Mouse (Mus musculus) limb, embryonic 10.5 days (tissue): ENCODE measurements around the gene Ercc8. TPM values are rescaled to one million over a fixed set of nuclear protein-coding genes. Genes with fewer than 3 reads are reported as not detected.

Experiments used
- DNase-seq: peaks from one replicate; pipeline ENCODE4 v3.0.0-alpha.2; 2017; ENCODE audit warnings: low spot score
- H3K27ac ChIP-seq: fragments of 300-500 bp; sonication (generic); 2 replicates; pipeline ENCODE4 v1.5.1; 2016; ENCODE audit warnings: mild to moderate bottlenecking
- H3K27me3 ChIP-seq: fragments of 300-500 bp; sonication (generic); 2 replicates; pipeline ENCODE4 v1.6.1; 2016; ENCODE audit warnings: low read depth, mild to moderate bottlenecking; ENCODE audit not compliant: poor library complexity, severe bottlenecking
- H3K36me3 ChIP-seq: fragments of 300-500 bp; sonication (generic); 2 replicates; pipeline ENCODE4 v1.6.1; 2016; ENCODE audit warnings: mild to moderate bottlenecking, moderate library complexity
- H3K4me1 ChIP-seq: fragments of 300-500 bp; sonication (generic); 2 replicates; pipeline ENCODE4 v1.6.1; 2016
- H3K4me3 ChIP-seq: fragments of 300-500 bp; sonication (generic); 2 replicates; pipeline ENCODE4 v1.5.1; 2016; ENCODE audit warnings: mild to moderate bottlenecking, moderate library complexity
- H3K9me3 ChIP-seq: fragments of 300-500 bp; sonication (generic); replicated peaks from 2 replicates; pipeline ENCODE4 v1.6.1; 2016; ENCODE audit warnings: mild to moderate bottlenecking
- whole genome bisulfite sequencing: fragments of 180-500 bp; shearing (Covaris S2); methylation state at CpG from one replicate; pipeline ENCODE4 v1.1.7; 2016; 5-methylcytosine and 5-hydroxymethylcytosine counted together
- polyA plus RNA-seq: library from polyadenylated mRNA; unstranded; fragments of >200 nt; fragmentation: Nextera tagmentation; extraction: Ambion mirVana; gene quantifications from 2 replicates; pipeline ENCODE4 v1.2.1, GENCODE M21; 2016

Ercc8 gene
- polyA plus RNA-seq, 1 experiment from 2014 or later, result 27.3 TPM

DNA sequence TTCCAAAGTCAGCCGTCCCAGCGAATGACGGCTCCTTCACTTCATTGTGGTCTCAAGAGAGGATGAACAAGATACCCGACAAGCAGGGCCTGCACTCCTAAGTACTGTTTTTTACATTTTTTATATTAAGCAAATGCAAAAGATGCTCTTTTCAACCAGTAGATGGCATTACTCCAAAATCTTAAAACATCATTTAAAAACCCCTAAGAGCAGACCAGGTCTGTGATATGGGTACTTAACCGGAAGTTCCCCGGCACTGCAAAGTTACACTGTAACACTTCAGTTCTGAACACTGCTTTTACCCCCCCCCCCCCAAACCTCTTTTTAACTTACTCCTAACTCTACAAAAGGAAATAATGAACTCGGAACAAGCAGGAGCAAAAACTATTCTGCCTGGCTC, 29.5 kb upstream of the Ercc8 start:
- 83% methylated on average over 7 of the region's 7 CpGs for whole genome bisulfite sequencing
- Histone ChIP-seq H3K36me3 (no peaks in the 10 kb centered on the region), H3K27ac (no peak overlapping the region), H3K4me3 (no peak overlapping the region), H3K9me3 (no peaks in the 10 kb centered on the region), H3K4me1 (peaks cover 4% of the 10 kb centered on the region; the same call in 1 of the 2 replicates), H3K27me3 (no peaks in the 10 kb centered on the region)
- DNase-seq, result no peak

DNA sequence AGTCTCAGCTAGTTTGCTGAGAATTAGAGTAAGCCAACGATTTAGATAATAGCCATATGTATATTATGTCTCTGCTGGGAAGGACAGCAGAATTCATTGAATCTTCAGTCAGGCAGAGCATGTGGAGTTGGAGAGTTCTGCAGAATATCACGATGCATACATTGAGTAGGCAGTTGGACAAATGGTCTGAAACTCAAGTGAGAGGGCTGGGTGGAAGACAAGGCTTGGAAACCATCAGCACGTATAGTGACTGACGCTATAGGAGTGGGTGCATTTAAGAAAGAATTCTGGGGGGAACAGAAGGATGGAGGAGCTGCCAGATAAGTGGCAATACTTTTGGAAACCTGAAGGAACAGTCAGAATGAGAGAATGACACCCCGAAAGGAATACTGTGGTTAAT, 27.8 kb upstream of the Ercc8 start:
- Histone ChIP-seq H3K9me3 (no peaks in the 10 kb centered on the region), H3K4me1 (peaks cover 4% of the 10 kb centered on the region; the same call in 1 of the 2 replicates)

DNA sequence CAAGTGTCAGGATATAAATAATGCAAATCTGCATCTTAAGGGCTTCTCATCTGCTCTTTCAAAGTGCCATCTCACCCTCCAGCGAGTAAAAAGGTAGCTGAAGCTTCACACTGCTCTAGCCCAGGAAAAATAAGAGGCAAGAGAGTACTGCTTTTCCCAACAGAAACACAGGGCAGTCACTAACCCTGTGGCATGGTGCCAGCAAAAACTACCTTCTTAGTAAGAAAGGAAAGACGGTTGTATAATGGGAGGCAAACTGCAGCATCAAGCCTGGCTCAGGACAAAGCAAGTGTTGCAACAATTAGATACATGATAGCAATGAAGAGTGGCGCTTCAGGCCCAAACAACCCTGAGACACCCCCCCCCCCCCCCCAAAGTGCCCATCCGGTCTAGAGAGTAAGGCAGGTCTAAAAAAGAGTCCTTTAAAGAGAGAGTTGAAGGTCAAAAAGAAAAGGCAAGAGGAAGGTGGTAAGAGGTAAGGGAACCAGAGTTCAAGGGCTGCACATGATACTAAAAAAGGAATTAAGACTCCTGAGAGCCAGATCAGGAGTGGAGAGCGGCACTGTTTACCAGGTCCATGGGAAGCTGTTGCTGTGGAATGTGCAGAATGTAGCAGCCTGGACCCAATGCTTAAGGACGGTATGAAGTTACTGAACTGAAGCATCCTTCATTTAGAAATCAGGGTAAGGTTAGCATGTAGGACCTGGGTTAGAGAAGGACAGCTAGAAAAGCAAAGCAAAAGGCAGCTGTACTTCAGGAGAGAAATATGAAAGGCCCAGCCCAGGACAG, 26.3 kb upstream of the Ercc8 start:
- Histone ChIP-seq H3K4me3 (no peak overlapping the region), H3K4me1 (peaks cover 4% of the 10 kb centered on the region; the same call in 1 of the 2 replicates), H3K36me3 (no peaks in the 10 kb centered on the region), H3K27ac (no peak overlapping the region), H3K27me3 (no peaks in the 10 kb centered on the region), H3K9me3 (no peaks in the 10 kb centered on the region)
- DNase-seq, result no peak
- WGBS, result 76% methylated on average over 6 of the region's 6 CpGs

More for the DNA sequence above, 27.8 kb upstream of the Ercc8 start:
- no peaks in the 10 kb centered on the region for H3K27me3 ChIP-seq
- no peak for DNase-seq
- H3K27ac ChIP-seq, result no peak overlapping the region
- 94% methylated on average over 5 of the region's 5 CpGs for WGBS
- no peaks in the 10 kb centered on the region for H3K36me3 ChIP-seq
- no peak overlapping the region for H3K4me3 ChIP-seq

DNA sequence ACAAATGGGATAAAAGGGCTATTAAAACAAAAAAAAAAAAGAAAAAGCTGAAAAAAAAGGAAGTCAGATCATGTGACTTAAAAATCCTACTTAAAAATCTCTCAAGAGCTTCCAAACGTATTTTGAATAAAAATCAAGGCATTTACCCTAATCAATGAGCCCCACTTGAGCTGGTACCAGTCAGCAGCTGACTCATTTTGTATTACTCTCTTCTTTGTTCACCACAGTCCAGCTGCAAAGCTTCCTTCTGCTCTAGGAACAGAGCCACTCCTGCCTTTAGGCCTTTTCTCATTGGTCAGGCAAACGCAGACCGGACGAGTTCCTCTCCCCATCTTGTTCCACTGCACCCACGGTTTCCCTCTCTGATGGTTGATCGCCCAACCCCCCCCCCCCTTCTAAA, 22.9 kb upstream of the Ercc8 start:
- peaks cover 4% of the 10 kb centered on the region; the same call in 1 of the 2 replicates for H3K4me1 ChIP-seq
- no peaks in the 10 kb centered on the region for H3K27me3 ChIP-seq
- H3K27ac ChIP-seq, result no peak overlapping the region
- H3K9me3 ChIP-seq, result no peaks in the 10 kb centered on the region
- WGBS, result 87% methylated on average over 6 of the region's 6 CpGs
- no peak for DNase-seq
- H3K36me3 ChIP-seq, result no peaks in the 10 kb centered on the region
- H3K4me3 ChIP-seq, result no peak overlapping the region

DNA sequence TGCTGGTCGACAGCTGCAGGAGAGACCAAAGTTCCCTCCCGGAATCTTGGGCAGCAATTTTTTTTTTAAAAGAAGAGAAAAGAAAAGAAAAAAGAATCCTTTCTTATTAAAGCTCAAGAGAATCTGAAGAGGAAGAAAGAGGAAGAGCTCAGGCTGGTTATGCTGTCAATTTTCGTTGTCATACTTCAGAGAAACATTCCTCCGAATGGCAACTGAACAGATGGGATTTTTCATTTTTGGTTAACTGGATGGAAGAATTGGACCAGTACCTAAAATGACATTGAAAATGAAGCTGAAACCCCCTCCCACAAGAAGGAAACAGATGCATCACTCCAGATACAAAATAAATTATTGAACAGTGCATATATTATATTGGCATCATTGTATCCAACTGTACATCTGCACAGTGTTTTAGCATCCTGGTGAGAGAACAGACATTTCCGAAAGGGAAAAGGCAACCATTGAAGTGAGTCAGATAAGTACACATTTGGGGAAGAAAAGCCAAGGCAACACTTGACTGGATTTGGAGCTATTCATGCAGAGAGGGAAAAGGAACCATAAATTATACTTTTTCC, 20.0 kb upstream of the Ercc8 start:
- H3K9me3 ChIP-seq, result no peaks in the 10 kb centered on the region
- H3K4me1 ChIP-seq, result no peaks in the 10 kb centered on the region
- no peak overlapping the region for H3K4me3 ChIP-seq
- H3K27ac ChIP-seq, result no peak overlapping the region
- 92% methylated on average over 5 of the region's 5 CpGs for WGBS
- no peak for DNase-seq
- H3K36me3 ChIP-seq, result no peaks in the 10 kb centered on the region
- H3K27me3 ChIP-seq, result no peaks in the 10 kb centered on the region

DNA sequence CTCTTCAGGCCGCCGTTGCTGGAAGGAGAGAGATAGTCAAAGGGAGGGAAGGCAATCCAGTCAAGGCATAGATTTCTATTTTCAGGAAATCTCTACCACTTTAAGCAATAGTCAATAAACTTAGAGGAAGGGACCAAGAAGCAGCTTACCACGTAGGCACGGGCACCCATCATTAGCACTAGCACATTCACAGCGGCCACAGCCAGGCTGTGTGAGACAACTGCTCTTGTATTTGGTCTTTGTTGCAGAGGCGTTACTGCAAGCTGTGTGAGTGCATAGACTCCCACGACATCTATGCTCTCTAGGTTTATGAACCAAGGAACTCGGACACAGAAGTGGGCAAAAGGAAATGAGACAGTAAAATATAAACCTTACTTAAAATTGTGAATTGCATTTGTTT, 14.4 kb upstream of the Ercc8 start:
- Histone ChIP-seq H3K4me3 (no peak overlapping the region), H3K36me3 (peaks cover 7% of the 10 kb centered on the region; the same call in 1 of the 2 replicates), H3K27ac (no peak overlapping the region), H3K4me1 (no peaks in the 10 kb centered on the region), H3K27me3 (no peaks in the 10 kb centered on the region), H3K9me3 (no peaks in the 10 kb centered on the region)
- 95% methylated on average over 8 of the region's 8 CpGs for WGBS
- DNase-seq, result no peak

DNA sequence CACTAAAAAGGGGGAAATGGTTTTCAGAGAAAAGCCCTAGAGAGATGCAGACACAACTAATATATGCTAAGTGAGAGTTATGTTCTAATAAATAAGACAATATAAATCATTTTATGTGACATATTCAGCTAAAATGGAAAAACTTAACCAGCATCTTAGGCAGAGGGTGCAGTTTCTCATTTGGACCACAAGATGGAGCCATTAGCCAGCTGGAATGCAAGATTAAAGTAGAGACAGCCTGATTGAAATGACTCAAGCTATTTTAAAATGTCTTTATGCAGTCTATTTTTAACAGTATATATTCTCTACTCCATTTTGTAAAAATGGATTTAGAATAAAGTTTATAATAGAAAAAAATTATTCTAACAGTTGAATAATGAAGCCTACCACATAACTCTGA, 6.7 kb upstream of the Ercc8 start:
- H3K27me3 ChIP-seq, result no peaks in the 10 kb centered on the region
- no peak for DNase-seq
- no peaks in the 10 kb centered on the region for H3K4me1 ChIP-seq
- no peak overlapping the region for H3K4me3 ChIP-seq
- peaks cover 7% of the 10 kb centered on the region; the same call in 1 of the 2 replicates for H3K36me3 ChIP-seq
- H3K9me3 ChIP-seq, result no peaks in the 10 kb centered on the region
- no peak overlapping the region for H3K27ac ChIP-seq

DNA sequence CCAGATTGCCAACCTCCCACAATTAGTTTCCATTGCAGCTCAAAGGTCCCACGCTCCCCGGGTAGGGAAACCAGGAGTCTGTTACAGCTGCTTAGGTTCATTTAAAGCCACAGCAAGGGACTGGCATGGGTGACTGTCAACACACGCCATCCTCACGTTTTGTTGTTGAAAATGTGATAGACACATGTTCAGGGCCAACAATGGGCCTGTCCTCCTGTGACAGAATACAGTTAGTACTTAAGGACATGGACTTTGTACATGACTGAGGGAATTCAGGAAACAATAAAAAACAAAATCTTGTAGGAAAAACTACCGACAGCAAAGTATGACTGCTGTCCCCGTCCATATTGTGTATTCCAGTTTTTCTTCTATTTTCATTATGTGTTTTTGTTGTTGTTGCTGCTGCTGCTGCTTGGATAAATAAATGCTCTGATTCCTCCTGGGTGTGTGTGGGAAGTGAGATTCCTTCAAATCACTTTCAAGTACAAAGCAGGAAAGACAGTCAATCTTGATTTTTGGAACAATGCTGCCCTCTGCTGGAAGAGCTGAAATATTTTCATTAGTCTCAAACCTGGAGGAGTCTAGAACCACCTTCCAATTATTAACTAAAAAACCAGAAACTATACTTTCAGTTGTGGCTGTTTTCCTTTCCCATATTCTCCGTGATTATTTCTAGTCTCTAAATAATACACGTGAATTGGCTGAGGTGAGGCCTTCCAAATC, 5.7 kb upstream of the Ercc8 start:
- DNase-seq, result peak; percentile 53
- no peaks in the 10 kb centered on the region for H3K9me3 ChIP-seq
- H3K4me1 ChIP-seq, result peaks cover 7% of the 10 kb centered on the region
- 72% methylated on average over 8 of the region's 8 CpGs for WGBS
- H3K27ac ChIP-seq, result no peak overlapping the region
- H3K4me3 ChIP-seq, result no peak overlapping the region
- no peaks in the 10 kb centered on the region for H3K36me3 ChIP-seq
- H3K27me3 ChIP-seq, result no peaks in the 10 kb centered on the region

DNA sequence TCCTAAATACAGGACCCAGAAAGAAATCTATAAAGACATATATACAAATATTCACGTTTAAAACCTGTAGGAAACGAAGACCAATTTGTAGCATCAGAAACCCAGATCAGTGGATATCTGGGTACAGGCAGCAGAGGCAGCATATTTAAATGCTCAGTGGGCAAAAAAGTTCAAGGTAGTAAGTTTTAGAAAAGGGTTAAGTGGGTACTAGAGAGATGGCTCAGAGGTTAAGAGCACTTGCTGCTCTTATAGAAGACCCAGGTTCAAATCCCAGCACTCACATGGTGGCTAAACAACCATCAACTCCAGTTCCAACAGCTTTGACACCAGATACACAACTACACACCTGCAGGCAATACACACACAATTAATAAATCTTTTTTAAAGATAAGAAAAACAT, 1.4 kb upstream of the Ercc8 start:
- Histone ChIP-seq H3K4me3 (no peak overlapping the region), H3K9me3 (no peaks in the 10 kb centered on the region), H3K4me1 (peaks cover 15% of the 10 kb centered on the region), H3K36me3 (peaks cover 14% of the 10 kb centered on the region), H3K27ac (no peak overlapping the region), H3K27me3 (no peaks in the 10 kb centered on the region)
- DNase-seq, result no peak
- WGBS, result 91% methylated on average over 2 of the region's 2 CpGs

DNA sequence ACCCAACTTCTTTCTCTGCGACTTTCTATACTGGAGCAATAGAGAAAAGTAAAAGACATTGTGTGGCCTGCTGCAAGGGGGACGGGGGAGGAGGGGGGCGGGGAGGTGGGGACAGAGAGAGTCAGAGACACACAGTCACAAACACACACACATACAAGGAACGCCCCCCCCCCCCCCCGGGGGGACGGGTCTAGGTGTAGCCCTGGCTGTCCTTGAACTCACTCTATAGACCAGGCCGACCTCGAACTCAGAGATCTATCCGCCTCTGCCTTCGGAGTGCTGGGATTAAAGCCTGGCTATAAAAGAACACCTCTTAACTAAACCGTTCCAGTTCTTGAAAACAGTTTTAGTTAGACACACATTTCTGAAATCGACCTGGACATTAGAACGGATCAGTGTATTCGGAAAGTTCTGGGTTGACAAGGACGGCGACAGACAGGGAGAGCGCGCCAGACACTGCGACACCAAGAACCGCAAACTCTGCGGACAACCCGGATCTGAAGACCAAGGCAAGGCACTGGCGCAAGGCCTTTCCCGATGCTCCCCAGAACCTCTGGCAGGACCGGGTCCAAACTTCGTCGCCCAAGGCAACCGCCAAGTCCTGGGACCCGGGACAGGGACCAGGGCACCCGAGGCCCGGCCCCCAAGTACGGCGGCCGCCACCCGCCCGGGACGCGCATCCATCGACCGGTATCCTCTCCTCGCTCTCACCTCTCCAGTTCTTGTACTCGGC, 633 bp upstream of the Ercc8 start:
- H3K36me3 ChIP-seq, result peaks cover 17% of the 10 kb centered on the region
- DNase-seq, result no peak
- 4% methylated on average over 40 of the region's 42 CpGs for WGBS
- peak overlapping the region; percentile 85 for H3K27ac ChIP-seq
- H3K9me3 ChIP-seq, result no peaks in the 10 kb centered on the region
- peak overlapping the region; percentile 85 for H3K4me3 ChIP-seq
- peaks cover 15% of the 10 kb centered on the region for H3K4me1 ChIP-seq
- no peaks in the 10 kb centered on the region for H3K27me3 ChIP-seq

DNA sequence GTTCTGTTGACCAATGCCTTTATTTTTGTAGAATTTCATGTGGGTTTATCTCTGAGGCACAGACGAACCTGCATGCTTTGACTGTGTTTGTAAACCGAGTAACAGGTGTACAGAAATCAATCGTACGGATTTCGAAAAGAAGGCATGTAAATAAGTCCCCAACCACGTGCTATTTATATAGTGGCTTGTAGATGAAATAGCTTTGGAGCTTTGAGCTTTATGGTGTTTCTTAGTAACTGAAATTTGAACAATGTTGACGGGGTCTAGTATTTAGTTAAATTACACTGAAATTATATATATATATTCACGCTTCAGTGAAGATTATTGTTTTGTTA, 677 bp downstream of the Ercc8 start:
- Histone ChIP-seq H3K9me3 (no peaks in the 10 kb centered on the region), H3K4me3 (peak overlapping the region; percentile 85), H3K36me3 (peaks cover 23% of the 10 kb centered on the region), H3K4me1 (peaks cover 15% of the 10 kb centered on the region), H3K27ac (no peak overlapping the region), H3K27me3 (no peaks in the 10 kb centered on the region)
- DNase-seq, result no peak
- WGBS, result 6% methylated on average over 8 of the region's 8 CpGs

DNA sequence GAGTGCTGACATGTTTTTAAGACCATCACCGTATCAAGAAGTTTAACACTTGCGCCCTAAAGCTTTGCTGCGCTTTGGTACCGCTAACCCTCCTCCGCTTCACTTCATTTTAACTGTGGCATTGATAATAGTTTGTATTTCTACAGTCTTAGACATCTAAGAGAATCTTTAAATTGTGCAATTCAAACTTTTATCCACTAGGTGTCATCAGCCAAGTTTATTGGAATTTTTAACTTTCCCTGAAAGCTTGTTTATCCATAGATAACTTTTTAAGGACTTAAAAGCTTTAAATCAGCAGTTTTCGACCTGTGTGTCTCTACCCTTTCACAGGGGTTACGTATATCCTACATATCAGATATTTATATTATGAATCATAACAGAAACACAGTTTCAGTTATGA, 1.4 kb downstream of the Ercc8 start:
- peak overlapping the region; percentile 85; the same call in 1 of the 2 replicates for H3K4me3 ChIP-seq
- WGBS, result 80% methylated on average over 7 of the region's 7 CpGs
- DNase-seq, result no peak
- H3K27me3 ChIP-seq, result no peaks in the 10 kb centered on the region
- H3K27ac ChIP-seq, result no peak overlapping the region
- H3K36me3 ChIP-seq, result peaks cover 23% of the 10 kb centered on the region
- peaks cover 15% of the 10 kb centered on the region for H3K4me1 ChIP-seq
- no peaks in the 10 kb centered on the region for H3K9me3 ChIP-seq

DNA sequence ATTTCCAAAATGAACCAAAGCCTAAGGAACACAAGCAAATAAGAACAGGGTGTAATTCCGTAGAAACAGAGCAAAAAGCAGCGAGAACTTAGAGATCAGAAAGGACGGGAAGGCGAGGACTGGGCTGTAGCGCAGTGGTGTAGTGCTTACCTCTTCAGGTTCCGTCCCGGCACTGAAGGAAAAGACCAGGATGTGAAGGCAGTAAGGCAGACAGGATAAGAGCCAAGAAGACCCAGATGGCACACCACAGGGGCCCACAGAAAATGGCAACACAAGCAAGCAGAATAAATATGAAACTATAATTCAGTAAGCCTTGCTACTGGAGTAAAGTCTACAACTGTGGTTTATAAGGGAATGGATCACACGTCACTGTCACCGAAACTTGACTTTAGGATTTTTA, 5.4 kb downstream of the Ercc8 start:
- Histone ChIP-seq H3K4me3 (no peak overlapping the region), H3K9me3 (no peaks in the 10 kb centered on the region), H3K4me1 (peaks cover 7% of the 10 kb centered on the region), H3K36me3 (peaks cover 25% of the 10 kb centered on the region), H3K27me3 (no peaks in the 10 kb centered on the region), H3K27ac (no peak overlapping the region)
- no peak for DNase-seq
- WGBS, result 97% methylated on average over 9 of the region's 9 CpGs
